Mouse (Mus musculus): ENCODE results near the gene Cpn2.
A peak's percentile ranks its signal among the peaks of the same experiment; 100 is the strongest.

Cpn2 gene

DNA sequence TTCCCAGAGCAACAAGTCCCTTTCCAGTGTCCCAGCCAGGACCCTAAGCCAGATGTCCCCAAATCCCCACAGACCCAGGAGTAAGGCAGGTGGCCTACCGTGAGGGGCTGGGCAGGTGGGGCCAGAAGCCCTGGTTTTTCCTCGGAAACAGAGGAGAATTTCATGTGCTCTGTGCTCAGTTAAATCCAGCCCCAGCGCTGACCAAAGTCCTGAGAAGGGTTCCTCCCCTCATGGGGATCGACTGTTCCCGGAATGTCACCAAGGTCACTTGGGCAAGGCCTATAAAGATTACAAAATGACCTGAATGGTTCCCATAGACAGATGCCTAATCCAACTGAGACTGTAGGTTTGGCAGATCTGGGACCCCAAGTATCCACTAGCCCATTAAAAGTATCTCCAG is at the start of gene Cpn2:
Gene Cpn2 (minus strand): TSS at position 141 of the 400 bp plus-strand sequence.
- no peak for DNase-seq

DNA sequence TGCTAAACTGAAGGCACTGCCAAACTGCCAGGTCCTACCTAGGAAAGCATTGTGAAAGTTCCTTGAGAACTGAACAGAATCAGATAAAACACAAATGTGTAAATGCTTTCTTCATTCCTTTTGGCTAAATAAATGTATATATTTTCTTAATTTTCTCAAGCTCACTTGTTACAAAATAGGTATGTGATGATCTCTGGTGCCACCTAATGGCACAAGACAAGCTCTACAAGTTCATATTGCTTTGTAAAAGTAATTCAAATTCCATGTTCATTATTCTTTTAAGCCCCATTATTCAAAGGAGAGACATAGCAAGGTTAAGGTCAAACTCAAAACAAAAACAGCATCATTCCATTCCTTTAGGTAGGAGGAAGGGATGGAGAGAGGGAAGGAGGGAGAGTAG is 46.9 kb upstream of the Cpn2 start:
- no peak for DNase-seq

- DNase-seq, result no peak
These were observed 43.3 kb upstream of the Cpn2 start, which contains the start of gene Gp5 for GRCm38 (mm10) chr16:30310647-30311046. TSS of gene Gp5 (minus strand) at chr16:30310779.

DNA sequence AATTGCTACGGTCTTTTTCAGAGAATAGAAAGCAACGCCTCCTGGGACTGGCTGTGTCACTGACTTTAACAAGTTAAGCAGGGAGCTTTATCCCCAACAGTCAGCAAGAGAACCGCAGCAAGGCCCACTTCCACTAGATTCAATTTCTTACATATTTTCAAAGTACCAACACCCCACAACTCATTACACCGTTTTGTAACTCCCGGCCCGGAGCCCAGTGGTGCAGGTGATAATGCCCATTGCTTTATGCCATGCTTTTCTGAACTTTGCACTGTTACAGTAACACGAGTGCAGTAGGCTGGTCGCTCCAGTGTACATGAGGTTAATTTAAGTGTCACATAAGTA is 42.8 kb upstream of the Cpn2 start:
- DNase-seq, result no peak

- DNase-seq, result peak; percentile 11
These were observed 42.3 kb upstream of the Cpn2 start for GRCm38 (mm10) chr16:30309395-30310170.

DNA sequence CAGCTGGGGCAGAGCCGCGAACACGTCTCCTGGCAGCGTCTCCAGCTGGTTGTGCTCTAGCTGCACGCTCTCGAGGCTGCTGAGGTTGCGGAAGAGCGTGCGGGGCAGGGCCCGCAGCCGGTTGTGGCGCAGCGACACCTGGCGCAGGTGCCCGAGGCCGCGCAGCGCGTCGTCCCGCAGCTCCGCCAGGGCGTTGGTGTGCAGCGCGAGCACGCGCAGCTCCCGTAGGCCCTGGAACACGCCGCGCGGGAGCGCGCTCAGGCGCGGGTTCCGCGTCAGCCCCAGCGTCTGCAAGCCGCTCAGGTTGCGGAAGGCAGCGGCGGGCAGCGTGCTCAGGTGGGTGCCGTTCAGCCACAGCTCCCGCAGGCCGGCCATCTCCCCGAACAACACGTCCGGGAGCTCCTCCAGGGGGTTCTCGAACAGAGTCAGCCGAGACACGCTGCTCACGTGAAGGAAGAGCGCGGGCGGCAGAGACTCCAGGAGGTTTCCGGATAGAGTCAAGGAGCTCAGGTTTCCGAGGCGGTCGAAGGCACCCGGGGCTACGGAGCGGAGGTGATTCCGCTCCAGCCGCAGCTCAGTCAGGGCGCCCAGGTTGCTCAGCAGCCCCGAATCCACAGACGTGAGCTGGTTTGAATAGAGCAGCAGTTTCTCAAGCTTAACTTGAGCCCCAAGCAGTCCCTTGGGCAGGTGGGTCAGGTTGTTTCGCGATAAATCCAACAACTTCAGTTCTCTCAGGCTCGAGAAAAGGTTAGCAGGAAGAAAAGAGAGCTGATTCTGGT is 41.5 kb upstream of the Cpn2 start:
- DNase-seq, result peak; percentile 43

DNA sequence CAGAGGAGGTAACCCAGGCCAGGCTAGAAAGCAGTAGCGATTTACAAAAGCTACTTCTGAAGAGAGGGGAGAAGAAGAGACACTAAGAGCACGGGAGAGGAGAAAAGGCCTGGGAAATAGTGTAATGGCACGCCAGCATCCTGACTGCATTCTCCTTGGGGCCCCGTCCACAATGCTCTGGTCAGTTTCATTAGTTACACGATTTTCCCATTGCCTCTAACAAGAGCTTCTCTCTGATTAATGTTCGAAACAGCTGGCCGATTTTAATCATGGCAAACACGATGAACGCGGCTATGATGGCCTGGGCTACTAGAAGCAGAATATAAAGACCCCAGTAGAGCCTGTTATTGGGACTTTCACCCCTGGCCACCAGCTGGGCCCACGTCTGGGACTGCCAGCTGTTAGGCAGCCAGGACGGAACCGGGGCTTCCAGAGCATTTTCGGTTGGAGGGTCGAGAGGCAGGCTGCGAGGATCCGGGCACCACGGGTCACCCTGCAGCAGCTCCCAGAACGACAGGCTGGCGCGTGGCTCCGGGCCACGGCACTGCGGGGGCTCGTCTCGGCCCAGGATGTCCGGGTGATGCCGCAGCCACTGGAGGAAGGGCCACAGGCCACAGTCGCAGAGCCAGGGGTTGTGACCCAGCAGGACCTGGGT is 40.8 kb upstream of the Cpn2 start:
- no peak for DNase-seq

DNA sequence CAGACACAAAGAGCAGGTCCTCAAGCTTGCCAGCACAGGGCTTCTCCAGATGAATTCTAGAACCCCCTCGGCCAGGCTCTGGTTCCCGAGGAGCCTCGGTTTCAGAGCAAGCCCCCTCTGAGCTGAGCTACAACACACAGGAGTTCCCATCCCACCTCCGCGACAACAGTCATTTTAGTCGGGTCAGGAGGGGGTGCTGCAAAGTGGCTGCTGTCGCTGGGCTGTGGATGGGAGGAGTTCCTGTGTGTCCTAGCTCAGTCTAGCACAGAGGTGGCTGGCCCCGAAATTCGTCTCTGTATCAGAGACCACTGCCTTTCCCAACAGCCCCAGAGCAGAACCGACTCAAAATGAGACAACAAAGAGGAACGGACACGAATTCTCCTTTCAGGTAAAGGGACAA is 40.0 kb upstream of the Cpn2 start:
- no peak for DNase-seq

GRCm38 (mm10) chr16:30306102-30306501 is 38.8 kb upstream of the Cpn2 start:
- no peak for DNase-seq

GRCm38 (mm10) chr16:30304236-30304635 is 36.9 kb upstream of the Cpn2 start:
- DNase-seq, result no peak

- no peak for DNase-seq
These were observed 36.1 kb upstream of the Cpn2 start for GRCm38 (mm10) chr16:30303411-30303810.

DNA sequence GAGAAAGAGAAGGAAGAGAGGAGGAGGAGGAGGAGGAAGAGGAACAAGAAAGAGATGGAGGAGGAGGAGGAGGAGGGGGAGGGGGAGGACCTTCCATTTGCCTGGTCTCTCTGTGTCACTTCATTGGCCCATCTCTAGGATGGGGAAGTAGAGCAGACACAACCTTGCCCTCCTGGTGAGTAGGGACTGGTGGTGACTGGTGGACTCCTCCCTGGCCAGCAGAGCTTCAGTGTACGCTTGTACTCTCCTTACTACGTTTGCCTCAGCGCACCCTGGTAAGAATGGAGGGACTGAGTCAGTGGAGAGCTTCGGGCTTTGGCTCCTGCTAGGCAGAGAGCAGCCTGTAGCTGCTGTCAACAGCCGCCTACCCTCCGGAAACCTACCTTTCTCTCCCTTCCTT is 35.4 kb upstream of the Cpn2 start:
- DNase-seq, result no peak

DNA sequence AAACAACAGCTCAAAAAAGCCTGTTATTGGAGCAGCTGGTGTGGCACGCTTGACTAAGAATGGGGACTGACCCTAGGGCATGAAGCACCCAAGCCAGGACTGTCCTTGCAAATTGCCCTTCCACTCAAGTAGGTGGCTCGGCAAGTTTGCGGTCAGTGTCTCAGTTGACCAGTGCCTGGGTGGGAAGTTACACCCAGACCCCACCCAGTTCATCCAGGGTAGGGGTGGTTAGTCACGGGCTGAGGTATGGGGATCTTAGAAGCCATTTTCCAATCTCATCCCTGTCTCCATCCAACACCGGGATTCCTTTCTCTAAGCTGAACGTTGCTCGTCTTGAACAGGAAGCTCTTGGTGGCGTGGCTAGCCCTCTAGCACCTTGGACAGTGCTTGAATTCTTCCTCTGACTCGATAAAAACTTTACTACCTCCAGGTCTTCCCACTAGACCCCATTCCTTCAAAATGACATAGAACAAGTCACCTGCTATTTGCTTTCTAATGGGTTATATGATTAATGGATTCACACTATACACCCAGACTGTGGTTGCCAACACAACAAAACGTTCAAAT is 32.5 kb upstream of the Cpn2 start:
- no peak for DNase-seq

DNA sequence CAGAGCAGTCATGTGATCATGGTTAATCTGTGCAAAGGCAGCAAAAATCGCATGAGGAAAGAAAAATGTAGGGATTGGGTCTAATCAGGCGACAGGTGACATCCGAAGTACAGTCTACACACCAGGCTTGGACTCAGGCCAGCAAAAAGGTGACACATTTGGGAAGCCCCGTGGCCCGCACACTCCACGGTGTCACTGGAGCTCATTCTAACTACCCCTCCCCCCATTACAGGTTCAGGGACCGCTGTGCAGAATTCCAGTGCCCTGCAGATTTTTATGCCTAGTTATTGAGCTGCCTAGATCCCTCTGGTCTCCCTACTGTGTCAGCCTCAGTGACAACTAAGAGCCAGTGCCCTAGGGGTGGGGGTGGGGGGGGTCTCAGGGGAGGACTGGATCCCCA is 30.2 kb upstream of the Cpn2 start:
- DNase-seq, result no peak

- DNase-seq, result no peak
These were observed 29.4 kb upstream of the Cpn2 start for GRCm38 (mm10) chr16:30296601-30297275.

GRCm38 (mm10) chr16:30295106-30295505 is 27.8 kb upstream of the Cpn2 start:
- DNase-seq, result no peak

DNA sequence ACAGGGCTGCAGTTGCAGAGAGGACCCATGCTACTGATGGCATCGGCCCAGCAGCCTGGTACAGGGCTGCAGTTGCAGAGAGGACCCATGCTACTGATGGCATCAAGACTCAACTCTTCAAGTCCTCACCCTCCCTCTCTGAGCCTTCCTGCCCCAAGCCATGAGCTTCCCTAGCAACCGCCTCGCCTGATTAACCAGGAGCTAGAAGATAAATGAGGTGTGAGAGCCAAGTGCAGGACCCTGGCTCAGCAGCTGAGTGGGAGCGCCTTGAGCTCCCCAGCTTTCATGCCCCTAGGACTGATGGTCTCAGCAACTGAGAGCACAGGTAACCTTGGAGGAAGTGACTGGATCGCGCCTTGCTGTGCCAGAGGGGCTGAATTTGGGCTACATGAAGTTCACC is 23.1 kb upstream of the Cpn2 start:
- no peak for DNase-seq

DNA sequence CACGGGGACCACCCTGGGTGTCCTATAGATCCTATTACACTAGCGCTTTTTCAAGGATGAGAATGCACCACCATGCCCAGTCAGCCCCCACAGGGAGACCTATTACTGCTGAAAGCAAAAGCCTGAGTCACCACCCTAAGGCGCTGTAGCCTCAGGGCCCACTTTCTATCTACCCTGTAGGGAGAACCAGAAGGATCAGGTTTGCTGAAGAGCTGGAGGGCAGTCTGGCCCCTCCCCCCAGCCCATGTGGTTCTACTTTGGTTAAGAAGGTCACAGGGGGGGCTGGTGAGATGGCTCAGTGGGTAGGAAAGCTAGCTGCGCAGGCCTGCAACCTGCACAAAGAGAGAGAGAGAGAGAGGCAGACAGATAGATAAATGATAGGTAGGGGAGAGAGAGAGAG is 18.4 kb upstream of the Cpn2 start:
- DNase-seq, result no peak

DNA sequence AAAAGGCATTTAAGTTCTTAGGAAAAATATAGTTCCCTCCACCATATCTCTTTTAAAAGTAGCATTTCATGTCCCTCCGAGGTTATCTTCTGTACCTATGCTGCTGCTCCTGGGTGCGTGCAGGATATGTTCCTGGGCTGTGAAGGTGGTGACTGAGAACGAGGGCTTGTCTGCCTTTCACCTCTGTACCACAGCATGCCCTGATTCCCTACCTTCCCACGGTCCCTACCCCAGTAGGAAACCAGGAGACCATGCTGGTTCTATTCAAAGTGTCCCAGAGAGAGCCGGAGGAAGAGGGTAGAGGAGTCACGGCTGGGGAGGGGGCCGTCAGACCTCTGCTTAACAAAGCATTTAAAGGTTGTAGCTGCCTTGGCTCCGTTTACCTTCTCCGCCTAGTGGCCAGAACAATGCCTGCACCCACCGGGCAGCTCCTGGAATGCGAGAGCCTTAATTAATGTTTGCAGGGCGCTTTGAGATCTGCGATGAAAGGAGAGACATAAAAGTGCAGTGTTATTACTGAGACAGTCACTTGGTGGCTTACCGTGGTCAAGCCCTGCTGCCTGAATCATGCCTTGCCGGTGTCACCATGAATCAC is 16.5 kb upstream of the Cpn2 start:
- DNase-seq, result peak; percentile 54

- no peak for DNase-seq
These were observed 15.7 kb upstream of the Cpn2 start, which contains the start of gene Lrrc15 for GRCm38 (mm10) chr16:30282844-30283495. TSS of gene Lrrc15 (minus strand) at chr16:30283256.

- no peak for DNase-seq
These were observed 13.5 kb upstream of the Cpn2 start for GRCm38 (mm10) chr16:30280676-30281297.

Measured in thymus, postnatal 25 days (tissue).